Mouse (Mus musculus) frontal cortex, postnatal 25 days (tissue): ENCODE data around the gene Rdh16f1.

Experiments used
- DNase-seq, 2 experiments: peaks; one replicate each; pipeline ENCODE4 v3.0.0; 2022; ENCODE audit warnings: low spot score in 2 of 2

Gene Rdh16f1

DNA sequence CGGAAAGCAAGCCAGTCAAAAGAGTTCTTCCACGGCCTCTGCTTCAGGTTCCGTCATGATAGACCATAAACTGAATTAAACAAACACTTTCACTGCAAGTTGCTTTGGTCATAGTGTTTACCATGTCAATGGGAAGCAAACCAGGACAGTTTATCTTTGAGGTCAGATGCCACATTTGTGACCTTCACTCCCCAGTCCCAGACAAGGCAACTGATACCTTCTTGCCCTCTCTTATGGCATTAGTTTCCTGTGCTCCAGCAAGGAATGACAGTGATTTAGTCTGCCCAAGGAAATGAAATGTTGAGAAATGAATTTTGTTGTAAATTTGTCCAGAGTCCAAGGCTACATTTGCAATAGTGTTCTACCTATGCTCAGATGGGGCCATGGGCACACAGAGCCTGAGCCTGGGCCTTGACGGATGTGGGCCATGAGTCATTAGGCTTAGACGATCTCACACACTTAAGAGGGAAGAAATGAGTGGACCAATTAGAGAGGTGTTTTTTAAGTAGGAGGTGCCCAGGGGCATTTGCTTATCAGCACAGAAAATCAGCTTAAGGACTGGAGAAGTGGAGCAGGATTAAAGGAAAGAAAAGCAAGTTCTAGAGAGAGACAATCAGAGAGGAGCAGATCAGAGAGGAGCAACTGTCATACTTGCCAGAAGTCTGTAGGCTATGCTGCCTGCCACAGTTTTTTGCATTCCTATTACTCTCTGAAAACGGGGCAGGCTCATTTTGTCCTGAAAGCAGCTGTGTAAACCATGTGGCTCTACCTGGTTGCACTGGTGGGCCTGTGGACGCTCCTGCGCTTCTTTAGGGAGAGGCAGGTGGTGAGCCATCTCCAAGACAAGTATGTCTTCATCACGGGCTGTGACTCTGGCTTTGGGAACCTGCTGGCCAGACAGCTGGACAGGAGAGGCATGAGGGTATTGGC, at the start of gene Rdh16f1, which contains the start of gene Rdh1:
Gene Rdh16f1, plus strand, starts transcription at position 607 of the 930 bp plus-strand sequence.
Gene Rdh1, plus strand, starts transcription at position 541 of the 930 bp plus-strand sequence.
- no peak for DNase-seq

DNA sequence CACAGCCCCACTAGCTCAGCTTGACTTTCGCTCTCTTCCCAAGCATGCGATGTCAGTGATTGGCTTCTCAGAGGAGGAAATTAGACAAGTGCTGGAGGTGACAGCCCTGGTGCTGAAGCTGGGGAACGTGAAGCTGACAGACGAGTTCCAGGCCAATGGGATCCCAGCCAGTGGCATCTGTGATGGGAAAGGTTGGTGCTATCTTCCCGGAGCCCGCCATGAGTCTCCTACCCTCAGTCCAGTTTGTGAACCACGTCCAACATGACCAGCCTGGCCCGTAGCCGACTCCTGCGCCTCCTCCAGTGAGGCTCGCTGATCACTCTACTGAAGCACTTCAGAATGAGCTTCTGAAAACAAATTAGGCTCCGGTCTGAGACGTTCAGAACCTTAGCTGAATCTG, 49.3 kb upstream of the Rdh16f1 start:
- no peak for DNase-seq

DNA sequence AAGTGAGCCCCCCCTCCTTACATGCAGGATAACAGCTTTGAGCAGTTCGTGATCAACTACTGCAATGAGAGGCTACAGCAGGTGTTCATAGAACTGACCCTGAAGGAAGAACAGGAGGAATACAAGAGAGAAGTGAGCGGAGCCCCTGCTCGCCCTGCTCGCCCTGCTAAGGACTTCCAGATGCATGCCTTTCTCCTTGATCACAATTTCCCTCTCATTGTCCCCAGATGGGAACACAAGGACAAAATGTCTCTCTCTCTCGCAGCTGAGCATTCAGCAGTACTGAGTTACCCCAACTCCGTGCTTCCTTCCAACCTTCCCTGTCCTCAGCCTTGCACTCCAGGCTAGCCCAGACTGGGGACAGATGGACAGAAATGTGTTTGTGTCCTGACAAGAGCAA, 46.9 kb upstream of the Rdh16f1 start:
- DNase-seq = no peak

DNA sequence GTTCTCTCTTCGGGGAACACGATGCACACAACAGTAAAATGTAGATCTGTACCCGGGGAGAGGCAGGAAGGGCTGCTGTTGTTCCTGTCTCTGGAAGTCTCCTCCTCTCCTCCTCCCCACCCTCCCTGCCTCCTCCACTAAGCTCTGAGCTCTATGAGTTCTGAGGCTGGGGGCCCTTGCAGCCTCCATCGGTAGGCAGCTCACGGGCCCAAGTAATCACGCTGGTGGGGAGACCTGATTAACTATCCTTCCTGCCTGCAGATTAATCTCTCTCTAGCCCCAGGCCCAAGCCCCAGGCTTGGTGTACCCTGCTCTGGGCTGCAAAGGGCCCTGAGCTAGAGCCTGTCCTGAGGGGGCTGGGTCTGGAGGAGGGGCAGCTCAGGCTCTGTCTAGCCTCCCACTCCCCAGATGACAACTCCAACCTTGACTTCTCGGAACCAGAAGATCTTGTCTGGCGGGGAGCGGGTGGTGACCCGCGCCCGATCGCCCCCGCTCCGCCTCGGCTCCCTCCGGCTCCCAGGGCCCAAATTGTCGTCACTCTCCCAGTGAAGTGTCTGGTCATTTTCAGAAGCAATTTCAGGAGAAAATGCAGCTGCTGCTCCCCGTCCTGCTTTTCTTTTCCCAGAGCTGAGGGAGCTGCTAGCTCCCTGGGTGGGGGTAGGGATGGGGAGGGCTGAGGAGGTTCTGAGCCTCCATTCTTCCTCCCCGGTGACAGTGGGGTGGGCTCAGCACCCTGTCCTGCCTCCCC, 37.7 kb upstream of the Rdh16f1 start:
- no peak for DNase-seq

DNA sequence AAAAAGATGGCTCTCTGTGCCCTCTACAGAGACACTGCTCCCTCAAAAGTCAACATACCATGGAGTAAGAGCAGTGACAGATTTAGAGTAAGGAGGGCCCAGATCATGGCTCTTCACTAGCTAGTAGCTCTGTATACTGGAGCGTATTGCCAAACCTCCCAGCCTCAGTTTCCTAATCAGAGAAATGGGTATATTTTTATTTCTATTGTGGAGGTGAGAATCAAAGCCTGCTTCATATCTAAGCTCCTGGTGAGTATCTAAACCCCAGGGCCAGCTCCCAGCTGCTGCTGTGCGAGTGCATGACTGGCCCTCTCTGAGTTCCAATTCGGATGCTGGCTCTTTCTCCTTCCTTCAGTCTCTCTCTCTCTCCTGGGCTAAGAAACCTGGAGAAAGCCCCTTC, 35.4 kb upstream of the Rdh16f1 start, which contains the start of gene Tac2:
Gene Tac2, plus strand, starts transcription at position 301 of the 400 bp plus-strand sequence.
- DNase-seq = no peak

DNA sequence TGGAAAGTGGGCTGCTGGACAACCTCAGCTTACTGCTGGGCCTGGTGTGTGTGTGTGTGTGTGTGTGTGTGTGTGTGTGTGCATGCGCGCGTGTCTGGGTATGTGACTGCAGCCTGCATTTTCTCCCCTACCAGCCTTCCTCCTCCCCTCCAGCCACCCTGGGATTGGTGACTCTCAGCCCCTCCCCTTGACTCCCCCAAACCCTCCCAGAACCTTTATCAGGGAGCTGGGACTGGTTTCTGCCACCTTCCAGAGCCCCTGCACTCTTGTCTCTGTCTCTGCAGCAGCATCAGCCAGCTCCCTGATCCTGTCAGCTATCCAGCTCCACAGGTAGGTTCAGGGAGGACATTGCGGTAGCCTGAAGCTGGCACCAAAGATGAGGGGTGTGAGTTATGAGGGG, 34.5 kb upstream of the Rdh16f1 start:
- no peak for DNase-seq

DNA sequence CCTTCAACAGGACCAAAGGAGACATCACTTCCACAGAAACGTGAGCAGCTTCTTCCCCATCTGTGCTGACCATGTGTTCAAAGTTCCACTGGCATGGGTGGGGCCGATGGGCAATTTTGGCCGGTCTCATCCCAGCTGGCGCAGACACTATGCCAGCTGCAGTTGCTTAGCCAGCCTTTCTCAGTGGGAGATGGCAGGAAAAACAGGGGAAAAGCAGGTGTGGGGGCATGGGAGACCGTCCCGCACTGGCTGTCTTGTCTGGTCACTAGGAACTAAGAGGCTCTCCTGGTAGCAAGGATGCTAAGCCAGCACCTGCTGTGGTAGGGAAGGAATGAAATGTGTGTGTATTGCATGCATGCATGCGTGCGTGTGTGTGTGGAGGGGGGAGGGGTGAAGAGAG, 31.1 kb upstream of the Rdh16f1 start:
- DNase-seq = no peak

DNA sequence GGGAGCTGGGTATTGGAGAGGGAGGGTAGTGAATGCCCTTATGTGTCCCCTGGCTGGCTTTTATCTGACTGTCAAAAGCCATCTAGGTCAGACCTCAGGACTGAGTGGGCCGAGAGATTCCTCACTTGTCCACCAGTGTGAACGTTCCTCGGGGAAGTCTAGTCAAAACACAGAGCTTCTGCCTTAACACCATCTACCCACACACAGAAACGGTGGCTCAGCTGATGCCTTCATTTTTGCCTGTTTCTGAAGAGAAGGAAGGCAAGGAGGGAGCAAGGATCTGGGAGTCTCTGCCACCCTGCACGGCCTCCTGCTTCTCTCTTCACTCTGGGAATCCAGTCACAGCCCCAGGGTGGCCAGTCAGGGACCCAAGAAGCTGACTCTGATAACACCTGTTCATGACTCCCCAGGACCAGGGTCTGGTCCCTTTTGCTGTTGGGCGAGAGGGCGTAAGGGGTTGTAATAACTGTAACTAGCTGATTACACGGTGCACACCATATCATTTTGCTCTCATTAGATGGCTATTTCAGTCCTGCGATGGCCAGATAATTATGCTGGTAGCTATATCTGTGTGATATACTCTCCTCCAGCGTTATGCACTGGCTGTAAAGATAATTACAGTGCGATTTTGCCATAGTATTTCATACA, 29.2 kb upstream of the Rdh16f1 start:
- DNase-seq = no peak

DNA sequence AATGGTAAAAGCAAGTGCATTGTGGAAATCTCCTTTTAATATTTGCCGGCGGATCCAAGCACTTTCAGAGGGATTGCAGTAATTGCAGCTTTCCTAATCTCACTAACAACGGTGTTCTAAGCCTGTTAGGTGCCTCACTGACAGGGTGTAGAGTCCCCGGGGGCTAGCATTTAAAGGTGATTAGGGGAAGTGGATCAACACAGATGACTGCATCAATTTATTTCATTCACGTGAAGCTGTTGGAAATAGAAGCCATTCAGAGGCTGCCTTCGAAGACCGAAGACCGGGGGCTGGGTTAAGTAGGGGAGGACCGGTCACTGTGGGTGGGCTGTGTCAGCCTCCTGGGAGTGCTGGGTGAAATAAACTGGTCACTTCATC, 28.7 kb upstream of the Rdh16f1 start:
- no peak for DNase-seq

DNA sequence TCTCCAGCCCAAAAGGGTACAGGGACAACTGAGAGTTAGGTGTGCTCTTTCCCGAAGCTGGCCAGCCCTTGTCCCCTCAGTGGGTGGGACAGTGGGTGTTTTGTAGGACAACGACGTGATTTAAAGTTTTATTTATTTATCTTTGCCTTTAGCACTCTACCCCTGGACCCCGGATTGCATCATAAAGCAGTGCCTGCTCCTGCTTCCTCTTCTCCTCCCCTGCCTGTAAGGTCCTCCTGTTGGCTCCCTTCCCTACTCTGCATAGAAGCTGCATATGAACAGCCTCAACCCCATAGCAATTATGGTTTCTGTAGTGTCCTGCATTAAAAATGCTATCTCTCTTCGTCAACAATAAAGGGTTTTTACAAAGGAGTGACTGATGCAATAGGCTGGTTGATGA, 28.2 kb upstream of the Rdh16f1 start:
- DNase-seq = no peak

DNA sequence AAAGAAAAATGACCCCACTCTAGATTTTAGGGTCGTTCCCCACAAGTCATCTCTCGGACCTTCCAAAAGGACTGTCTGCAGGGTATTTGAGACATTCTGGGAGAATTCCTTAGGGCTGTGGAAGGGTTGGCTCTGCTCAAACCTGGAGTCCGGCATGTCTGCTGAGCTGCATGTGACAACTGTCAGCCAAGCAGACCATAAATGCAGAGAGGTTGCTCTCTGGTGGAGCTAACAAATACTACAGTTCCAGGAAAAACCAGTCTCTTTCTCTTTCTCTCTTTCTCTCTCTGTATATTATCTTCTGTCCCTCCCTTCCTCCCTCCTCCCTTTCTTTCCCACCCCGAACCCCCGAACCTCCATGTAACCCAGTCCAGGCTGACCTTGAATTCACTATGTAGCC, 25.2 kb upstream of the Rdh16f1 start:
- no peak for DNase-seq

DNA sequence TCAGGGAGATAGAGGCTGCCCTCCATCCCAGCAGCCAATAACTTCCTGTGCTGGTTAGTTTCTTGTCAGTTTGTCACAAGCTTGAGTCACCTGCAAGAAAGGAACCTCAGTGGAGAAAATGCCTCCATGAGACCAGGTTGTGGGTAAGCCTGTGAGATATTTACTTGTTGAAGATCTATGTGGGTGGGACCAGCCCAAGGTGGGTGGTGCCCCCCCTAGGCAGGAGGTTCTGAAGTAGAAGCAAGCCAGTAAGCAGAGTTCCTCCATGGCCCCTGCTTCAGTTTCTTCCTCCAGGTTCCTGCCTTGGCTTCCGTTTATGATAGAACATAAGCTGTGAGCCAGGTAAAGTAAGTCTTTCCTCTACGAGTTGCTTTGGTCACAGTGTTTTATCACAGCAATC, 23.3 kb upstream of the Rdh16f1 start:
- no peak for DNase-seq

DNA sequence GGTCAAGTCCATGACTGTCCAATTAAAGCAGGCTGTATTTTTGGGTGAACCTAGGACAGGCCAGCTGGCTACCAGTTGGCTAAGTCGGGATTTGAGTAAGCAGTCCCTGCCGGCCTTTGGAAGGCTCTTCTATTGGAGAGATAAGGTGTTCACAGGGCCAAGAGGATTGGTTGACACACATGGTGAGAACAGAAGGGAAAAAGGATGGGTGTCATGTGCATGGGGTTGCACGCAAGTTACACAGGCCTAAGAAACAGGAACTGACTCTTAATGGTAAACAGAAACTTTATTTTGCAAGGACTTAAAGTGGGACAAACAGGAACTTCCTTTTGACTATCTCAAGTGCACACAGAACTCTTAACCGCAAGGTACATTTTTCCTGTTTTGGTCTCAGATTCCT, 22.7 kb upstream of the Rdh16f1 start:
- DNase-seq = no peak

DNA sequence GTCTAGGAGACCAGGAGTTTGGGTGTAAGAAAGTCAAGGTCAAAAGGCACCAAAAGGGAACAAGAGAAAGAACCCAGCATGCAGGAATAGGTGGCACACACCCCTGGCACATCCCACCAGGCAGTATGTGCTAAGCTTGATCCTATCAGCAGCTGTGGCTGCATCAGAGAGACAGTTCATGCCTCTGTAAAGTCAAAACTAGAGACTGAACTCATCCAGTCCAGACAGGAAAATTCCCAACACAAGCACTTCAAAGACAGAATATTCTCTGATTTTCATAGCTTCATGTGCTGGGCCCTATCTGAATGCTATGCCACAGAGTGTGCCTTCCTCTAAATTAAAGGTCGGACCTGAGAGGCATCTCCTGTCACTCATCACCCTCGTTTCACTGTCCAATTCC, 22.0 kb upstream of the Rdh16f1 start:
- DNase-seq = no peak

DNA sequence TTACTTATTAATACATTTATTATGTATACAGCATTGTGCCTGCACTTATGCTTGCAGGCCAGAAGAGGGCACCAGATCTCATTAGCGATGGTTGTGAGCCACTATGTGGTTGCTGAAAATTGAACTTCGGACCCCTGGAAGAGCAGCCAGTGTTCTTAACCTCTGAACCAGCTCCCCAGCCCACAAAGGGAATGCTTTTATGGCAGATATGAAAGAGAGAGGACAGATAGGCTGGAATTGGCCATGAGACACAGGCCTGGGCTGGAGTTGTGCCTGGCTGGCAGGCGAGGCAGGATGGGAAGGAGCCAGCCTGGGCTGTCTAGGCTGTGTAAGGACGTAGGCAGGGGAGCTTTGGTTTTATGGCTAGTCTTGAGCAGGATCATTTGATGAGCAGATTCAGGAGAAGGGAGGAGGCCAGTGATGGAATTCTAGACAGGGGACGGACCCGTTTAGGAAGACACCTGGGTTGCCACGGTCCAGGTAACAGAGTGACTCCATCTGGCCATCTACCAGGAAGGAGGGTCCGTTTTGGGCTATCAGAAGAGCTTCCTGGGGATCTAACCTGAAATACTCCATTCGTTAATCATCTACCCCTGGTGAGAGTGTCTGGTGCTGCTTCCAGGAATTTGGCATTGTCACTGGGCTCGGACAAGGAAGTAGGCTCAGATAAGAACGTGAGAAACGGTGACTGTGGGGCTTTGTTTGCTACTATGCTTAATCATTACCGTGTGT, 21.3 kb upstream of the Rdh16f1 start:
- DNase-seq = no peak

DNA sequence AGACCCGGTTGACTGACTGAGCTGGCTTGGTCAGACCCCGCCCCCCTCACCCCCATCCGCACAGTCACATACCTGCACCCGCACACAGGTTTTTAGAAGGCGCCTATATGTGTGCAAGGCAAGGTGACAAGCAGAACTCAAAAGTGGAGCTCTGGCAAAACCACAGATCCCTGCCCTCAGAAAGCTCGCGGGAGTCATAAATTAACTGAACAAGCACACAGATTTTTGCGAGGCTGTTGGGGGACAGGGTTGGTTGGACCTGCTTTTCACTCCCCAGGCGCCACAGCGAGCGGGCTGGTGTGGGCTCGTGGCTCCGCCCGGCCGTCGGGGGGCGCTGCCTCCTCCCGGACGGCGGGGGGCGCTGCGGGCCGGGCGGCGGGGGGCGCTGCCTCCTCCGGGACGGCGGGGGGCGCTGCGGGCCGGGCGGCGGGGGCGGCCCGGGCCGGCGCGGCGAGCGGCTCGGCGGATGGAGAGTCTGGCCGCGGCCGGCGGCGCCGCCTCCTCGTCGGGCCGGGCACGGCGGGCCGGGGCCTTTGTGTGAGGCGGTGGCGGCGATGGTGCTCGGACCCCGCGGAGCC, 20.4 kb upstream of the Rdh16f1 start, which contains the start of gene Zbtb39:
Gene Zbtb39, plus strand, starts transcription at position 456 of the 578 bp plus-strand sequence.
- peak; percentile 46 to 59 for DNase-seq

DNA sequence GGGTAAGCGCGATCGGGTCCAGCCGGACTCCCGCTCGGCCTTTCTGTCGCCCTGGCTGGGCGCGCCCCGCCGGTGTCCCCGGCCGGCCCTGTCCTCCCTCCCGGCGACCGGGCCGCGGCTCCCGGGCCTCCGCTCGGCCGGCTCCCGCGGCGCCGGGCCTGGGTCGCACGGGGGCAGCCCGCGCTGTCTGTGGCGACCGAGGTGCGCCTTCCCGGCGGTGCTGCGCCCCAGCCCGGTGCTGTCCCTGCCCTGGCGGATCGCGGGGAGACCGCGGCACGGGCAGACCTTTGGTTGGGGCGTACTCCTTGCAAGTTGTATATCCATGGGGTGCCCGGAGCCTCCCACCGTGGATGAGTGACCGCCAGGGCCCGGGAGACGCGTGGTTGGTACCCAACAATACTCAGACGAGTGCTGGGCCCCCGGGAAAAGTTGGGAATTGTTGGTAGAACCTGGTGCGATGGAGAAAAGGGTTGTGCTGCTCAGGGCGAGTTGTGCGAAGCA, 19.9 kb upstream of the Rdh16f1 start:
- DNase-seq = no peak

DNA sequence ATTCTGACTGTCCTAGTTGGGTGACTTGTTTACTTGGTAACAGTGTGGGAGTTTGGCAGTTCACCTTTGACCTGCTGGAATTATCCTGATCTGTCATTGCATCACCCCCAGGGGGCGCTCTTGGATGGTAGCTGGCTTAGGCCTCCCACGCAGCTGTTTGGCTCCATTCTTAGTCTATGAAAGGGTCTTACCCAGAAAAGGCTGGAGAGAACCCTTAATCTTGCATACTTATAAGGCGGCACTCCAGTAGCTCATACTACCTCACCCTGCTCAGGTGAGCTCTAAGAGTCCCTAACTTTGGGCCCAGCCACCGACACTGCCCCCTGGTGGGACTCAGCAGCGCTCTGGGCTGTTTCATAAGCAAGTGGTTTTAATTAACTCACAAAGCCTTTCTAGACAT, 14.9 kb upstream of the Rdh16f1 start:
- no peak for DNase-seq

DNA sequence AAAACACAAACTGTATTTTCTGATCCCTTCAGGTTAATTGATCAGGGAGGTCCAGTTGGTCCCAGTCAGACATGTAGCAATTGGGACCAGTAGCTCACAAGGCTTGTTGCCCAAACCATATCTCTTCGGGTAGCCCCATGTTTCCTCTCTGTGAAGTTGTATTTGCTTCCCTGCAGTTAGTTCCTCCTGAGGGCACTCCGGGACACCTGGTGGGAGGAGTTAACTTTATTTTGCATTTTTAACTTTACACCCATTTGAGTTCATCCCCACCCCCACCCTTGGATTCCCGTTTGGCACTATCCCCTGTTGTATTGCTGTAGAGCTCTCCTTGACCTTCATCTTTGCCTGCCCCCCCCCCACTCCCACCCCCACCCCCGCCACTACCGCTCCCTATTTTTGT, 13.7 kb upstream of the Rdh16f1 start:
- DNase-seq = no peak

DNA sequence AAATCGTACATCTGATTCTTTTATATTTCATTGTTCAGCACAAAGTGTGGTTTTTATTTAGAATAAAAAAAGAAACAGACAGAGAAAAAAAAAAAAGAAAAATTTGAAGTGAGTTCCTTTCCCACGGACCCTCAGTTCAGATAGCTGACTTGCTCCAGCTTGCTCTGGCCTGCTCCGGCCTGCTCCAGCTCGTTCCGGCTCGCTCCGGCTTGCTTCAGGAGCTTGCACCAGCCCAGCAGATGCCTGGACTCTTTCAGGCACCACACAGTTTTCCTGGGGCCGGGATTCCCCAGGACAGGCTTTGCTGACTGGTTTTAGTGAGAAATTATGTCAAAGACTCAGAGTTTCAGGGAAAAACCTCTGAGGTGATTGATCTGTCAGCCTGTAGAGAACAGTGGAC, 12.3 kb upstream of the Rdh16f1 start:
- no peak for DNase-seq
